Mouse (Mus musculus): ENCODE data around the gene Cmtm6.

Cmtm6 gene

DNA sequence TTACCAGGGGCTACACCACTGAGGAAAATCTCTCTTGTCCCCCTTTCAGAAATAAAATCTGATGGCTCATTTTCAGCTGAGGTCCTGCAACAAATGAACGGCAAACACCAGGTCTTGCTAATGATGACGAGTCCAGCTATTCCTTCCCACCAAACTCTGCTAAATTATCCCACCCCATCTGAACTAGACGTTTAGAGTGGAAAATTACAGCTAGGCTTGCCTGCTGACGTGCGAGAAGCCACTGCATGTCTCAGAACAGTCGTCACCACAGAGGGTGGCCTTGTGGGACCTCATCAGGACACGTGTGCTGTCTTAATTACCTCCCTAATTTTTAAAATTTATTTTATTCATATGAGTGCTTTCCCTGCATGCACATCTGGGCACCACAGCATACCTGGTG lies 40.6 kb downstream of the Cmtm6 start:
- DNase-seq (ENCODE audit: low spot score in 2 of 2): no peak

DNA sequence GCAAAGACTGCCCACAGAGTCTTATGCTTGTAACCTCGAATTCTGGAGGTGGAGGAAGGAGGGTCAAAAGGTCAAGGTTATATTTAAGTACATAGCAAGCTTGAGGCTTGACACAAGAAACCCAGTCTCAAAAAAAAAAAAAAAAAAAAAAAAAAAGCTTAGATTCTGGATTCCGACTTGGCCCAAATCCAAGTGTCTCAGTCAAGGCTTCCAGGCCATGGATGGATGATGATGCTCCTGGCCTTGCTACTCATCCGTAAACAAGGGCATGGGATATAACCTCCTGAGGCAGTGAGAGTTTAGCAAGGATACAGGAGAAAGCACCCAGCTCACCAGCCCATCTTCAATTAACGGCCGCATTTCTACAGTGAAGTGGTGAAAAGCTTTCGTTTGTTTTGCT lies 43.7 kb downstream of the Cmtm6 start:
- no peak for DNase-seq (ENCODE audit: low spot score in 2 of 2)

DNA sequence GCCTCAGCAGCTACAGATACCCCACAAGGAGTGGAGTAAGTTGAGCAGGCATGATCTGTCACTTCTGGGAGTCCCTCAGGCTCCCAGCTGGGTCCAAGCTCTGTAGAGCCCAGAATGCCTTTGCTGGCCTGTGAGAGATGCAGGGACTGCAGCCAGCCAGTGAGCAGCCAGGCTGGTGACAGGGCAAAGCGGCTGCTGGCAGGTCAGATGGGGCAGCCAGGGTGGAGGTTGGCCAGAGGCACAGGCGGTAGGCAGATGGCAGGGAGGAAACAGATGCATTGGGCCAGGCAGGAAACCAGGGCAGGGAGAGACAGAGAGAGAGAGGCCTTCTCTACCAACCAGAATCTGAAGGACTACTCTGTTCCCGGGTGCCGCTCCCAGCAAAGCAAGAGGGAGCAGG lies 44.4 kb downstream of the Cmtm6 start:
- no peak for DNase-seq (ENCODE audit: low spot score in 2 of 2)

DNA sequence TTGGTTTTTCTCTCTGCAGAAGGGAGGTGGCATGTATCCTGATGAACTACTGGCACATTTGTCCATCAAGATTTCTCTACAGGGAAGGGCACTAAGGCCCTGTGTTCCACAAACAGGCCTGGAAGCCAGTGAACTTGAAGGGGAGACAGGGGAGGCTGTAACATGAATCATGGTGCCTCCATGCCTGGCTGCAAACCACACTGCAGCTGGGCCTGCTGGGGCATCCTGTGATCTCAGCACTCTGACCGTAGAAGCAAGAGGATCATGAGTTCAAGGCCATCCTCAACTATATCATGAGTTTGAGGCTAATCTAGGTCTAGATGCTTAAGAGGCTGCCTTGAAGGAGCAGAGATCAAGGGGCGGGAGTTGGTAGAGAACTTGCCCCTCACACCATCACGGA lies 45.4 kb downstream of the Cmtm6 start:
- no peak for DNase-seq (ENCODE audit: low spot score in 2 of 2)

DNA sequence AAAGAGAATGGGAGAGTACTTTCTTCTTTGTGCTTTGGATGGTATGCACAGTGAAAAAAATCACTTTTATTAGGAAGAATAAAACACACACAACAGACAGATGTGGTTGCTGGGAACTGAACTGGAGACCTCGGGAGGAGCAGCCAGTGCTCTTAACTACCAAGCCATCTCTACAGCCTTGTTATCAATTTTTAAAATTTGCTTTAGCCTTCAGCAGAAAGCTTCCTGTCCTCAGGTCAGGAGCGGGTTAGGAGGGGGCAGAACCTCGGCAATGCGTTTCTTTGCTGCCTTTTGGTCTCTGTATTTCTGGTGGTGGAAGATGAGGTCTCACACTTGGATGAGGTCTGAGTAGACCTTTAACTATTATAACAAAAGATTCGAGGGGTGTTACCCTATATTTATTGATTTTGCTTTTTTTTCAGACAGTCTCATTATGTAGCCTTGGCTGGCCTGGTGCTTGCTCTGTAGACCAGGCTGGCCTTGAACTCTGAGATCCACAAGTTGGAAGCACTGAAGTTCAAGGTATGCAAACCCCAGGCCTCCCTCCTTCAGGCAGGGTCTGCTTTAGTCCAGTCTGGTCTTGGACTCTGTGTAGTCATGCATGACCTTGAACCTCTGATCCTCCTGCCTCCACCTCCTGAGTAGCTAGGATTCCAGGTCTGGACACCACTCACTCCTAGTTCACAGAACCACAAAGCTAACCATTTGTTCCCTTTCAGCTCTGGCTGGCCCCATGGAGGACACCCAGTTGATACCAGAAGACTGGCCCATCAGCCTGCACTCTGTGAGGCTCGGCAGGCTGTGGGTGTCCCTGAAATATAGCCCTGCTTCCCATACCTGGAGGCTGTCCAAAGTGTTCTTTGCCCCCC lies 46.5 kb downstream of the Cmtm6 start:
- no peak for DNase-seq (ENCODE audit: low spot score in 2 of 2)

DNA sequence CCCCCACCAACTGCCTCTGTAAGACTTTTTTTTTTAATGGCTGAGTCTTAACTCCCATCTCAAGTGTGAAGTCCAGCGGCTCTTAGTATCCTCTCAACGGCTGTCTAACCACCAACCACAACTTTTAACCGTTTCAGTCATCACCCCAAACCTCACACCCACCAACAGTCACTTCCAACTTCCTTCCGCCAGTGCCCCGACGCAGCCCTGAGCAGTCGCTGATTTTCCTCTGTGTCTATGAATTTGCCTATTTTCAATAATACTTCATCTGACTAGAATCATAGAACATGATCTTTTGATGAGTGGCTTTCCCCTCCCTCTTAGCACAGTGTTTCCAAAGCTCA lies 47.1 kb downstream of the Cmtm6 start:
- no peak for DNase-seq (ENCODE audit: low spot score in 2 of 2)

DNA sequence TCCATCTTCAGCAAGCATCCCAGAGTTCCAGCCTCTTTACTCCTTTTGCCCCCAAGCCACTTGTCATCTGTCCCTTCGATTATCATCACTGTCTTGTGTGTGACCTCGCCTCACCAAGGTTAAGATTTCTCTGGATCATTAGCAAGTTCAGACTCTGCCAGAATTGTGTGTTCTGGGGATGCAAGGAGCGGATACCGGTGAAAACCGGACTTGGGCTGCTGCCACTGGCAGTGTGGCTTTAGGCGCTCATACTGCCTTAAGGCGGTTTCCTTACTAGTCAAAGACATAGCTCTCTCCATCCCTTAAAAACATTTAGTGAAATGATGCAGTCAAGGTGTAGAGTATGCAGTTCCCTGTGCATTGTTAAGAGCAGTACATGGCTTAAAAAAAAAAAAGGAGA lies 48.0 kb downstream of the Cmtm6 start:
- no peak for DNase-seq (ENCODE audit: low spot score in 2 of 2)

DNA sequence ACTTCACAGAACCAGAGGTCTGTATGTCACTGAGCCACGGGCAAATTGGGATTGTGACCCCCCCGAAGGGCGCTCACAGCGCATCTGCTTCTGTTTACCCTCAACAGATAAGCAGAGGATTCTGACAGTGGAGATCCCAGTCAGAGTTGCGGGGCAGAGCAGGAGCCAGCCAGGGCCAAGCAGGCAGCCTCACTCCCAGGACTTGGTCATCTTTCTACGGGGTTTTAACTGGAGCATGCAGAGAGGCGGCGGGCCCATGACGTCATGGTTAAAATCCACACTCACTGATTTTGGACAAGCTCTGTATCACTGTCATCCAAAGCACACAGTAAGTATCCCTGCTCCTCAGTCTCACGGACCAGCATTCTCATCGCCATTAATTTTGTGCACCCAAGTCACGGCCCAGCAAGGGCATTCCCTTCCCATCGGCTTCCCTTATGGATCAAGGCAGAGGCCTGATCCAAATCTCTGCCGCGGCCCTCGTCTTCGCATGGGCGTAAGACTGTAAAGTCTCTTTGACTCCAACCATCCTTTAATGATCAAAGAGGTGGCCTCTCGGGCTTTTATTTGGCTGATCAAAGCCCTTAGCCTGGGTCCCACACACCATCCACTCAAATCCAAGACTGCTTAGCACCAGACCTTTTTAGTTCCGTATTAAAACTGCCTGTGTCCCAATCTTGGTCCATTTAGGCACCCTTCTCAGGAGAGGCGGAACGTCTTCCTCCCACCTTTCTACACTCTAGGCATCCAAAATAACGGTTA lies 49.2 kb downstream of the Cmtm6 start:
- no peak for DNase-seq (ENCODE audit: low spot score in 2 of 2)

DNA sequence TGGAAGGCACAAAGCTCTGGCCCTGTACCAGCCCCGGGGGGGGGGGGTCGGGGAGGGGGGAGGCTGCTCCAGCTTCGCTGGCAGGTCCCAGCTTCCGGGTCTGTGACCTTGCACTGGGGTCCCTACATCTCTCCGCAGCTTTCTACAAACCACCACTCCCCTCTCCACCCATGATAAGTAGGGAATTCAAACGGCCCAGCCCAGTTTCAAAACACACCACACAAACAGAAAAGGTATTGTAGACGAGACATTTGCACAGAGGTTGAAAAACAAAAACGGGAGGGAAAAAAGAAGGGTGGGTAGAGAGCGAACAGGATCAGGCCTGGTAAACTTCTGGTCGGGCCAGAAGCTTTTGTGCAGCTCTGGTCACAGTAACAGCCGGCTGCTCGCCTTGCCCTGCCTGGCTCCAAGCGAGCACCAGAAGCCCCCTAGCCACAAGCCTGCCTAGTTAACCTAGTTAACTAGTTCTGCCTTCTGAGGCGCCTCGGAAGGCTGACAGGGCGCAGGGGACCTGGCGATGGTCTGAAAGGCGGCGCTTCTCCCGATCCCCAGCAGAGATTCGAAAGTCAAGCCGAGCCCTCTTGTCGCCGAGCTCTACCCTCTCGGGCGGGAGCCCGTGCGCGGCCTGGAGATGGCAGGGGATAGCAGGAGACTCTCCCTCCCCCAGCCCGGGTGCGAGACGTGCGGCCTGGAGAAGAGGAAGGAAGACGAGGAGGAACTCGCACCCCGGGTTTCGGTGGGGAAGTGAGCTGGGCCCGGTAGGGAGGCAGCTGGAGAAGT lies 50.0 kb downstream of the Cmtm6 start:
- peak; percentile 16 to 39 for DNase-seq (ENCODE audit: low spot score in 2 of 2)

DNA sequence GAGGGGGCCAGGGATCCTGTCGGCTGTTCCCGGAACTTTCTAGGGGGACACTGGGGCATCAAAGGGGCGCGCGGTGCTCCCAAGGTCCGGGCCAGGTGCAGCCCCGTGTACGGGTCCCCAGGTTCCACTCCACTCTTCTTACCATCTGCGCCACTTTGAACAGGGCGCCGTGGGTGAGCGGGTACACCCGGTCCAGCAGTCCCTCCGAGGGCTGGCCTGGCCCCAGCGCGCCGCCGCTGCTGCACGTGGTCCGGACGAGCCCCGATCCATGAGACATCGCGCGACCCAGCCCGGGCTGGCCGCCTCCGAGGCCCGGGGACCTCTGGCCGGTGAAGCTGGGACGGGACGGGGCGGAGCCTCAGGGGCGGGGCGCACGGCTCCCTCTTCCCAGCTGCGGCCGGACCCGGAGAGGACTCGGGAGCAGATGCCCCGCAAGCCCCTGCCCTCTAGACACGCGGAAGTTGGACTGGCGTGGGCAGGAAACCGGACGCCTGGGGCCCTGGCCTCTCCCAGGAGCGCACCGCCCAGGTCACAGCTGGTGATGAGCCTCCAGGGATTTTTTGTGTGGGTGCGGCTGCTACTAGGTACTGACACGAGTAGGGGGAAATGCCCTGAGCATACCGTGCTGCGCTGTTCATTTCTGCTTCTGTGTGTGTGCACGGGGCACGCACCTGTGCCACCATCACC lies 50.8 kb downstream of the Cmtm6 start, which contains the start of gene Cmtm7:
Cmtm7 (minus strand) TSS at position 331 of the 687 bp plus-strand sequence.
- DNase-seq (ENCODE audit: low spot score in 2 of 2): peak; percentile 34 to 67

DNA sequence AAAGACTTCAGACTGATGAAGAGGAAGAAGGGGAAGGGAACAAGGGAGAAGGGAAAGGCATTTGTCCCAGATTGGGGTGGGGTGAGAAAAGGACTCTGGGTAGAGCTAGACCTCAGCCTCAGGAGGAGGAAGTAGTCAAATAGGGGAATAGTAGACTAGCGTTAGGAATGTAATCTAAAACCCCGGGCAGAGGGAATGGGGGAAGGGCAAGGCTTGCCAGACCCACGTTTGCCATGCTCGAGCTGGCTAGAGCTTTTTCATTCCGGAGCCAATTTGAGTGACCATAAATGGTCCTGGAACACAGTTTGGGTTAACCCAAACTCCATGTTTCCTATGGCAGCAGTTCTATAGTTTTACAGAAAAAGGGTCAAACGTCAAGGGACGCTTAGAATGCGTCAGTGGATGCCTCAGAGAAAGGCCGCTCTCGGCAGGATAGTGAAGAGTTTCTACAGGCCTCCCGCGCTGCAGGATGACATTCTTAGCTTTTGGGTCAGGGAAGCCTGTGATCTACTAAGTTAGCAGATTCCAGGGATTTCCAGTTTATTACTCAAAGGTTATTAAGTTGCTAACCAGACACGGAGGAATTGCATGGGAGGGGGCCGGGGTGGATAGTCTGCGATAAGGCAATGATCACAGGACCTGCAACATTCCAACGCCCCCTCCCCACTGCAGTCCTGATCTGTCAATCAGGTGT lies 54.7 kb downstream of the Cmtm6 start:
- DNase-seq (ENCODE audit: low spot score in 2 of 2): no peak

DNA sequence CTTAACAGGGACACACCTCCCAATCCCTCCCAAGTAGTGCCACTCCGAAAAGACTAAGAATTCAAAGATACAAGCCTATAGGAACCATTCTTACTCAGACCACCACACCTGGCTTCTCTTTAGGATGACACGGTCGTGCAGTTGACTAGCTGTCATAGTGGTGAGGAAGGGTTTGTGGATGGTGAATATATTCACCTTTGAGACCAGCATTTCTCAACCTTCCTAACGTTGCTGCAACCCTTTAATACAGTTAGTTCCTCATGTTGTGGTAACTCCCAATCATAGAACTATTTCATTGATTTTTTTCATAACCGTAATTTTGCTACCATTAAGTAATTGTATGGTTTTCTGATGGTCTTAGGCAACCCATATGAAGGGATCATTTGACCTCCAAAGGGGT lies 56.2 kb downstream of the Cmtm6 start:
- DNase-seq (ENCODE audit: low spot score in 2 of 2): no peak

DNA sequence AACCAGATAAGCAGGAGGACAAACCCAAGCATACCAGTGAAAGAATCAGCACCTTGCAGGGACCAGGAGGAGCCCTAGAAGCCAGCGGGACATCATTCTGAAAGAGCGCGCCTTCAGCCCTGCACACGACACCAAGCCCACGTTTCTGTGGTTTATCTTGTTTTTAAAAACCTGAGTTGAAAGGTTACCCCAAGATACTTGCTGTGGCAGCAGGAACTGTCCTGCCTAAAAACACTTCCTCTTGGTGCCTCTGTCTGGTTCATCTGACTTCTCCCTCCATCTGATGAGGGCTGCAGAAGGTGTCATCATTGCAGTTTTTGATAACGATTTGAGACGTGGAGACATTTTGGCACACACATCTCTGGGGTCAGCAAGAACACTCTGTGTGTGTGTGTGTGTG lies 56.8 kb downstream of the Cmtm6 start:
- no peak for DNase-seq (ENCODE audit: low spot score in 2 of 2)

DNA sequence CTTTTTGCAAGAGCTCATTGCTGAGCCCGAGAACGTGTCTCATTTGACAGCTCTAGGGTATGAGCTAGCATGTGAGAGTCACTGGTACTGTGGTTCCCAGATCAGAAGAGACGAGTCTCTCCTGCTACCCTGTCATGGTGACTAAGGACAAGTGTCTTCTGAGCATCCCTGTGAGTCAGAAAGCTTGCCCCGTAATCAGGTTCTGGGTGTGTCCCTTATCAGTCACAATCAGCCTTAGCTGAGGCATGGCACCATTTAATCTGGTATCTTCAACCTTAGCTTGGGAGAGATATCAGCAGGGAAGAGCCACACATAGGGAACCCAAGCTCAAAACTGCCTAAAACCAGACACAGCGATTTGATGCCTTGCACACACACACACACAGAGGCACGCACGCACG lies 57.8 kb downstream of the Cmtm6 start:
- DNase-seq (ENCODE audit: low spot score in 2 of 2): no peak

DNA sequence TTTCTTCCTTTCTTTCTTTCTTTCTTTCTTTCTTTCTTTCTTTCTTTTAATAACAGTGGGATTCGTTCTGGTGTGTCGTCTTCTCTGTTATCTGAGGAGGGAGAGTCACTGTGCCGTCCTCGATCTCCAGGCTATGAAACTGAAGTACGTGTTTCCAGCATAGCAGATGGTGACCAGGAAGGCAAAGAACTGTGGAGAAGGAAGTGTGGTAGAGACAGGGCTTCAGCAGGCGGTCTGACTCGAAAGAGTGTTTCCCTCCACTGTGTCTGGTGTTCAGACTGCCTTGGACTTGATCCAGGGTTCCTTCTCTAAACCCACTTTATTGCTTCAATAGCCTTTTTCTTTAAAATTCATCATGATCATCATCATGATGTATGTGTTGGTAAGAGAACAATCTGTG lies 58.6 kb downstream of the Cmtm6 start:
- DNase-seq (ENCODE audit: low spot score in 2 of 2): no peak

DNA sequence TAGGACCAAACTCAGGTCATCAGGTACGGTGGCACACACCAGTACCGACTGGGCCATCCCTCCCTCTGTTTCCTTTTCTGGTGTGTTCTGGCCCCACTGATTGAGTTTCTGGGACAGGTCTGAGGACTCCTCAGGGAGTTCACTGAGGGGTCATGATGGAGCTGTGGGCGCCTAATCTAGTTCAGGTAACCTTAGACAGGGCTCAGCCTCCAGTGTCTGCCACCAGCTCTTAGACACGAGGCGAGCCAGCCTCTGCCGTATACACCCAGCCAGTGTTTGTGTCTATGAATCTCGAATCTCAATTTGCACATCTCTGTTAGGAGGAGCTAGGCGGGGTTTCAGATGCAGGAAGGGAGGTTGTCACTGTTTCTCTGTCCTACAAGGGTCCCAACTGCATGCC lies 59.1 kb downstream of the Cmtm6 start:
- DNase-seq (ENCODE audit: low spot score in 2 of 2): no peak

DNA sequence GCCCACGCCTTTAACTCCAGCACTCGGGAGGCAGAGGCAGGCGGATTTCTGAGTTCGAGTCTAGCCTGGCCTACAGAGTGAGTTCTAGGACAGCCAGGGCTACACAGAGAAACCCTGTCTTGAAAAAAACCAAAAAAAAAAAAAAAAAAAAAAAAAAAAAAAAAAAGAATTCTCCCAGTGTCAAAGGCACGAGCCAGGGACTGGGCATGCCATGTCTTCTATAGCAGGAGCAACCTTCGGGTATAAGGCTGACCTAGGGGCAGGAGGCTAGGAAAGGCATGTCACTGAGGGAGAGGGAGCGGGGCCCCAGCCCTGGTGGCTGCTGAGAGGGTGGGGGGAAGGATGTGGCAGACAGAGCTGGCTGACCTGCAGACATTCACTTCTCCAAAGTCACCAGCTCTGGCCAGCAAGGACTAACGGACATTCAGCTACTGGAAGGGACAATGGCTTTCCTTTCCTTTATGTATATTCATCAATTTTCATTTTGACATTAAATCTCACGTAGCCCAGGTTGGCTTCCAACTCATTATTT lies 62.9 kb downstream of the Cmtm6 start:
- DNase-seq (ENCODE audit: low spot score in 2 of 2): no peak

DNA sequence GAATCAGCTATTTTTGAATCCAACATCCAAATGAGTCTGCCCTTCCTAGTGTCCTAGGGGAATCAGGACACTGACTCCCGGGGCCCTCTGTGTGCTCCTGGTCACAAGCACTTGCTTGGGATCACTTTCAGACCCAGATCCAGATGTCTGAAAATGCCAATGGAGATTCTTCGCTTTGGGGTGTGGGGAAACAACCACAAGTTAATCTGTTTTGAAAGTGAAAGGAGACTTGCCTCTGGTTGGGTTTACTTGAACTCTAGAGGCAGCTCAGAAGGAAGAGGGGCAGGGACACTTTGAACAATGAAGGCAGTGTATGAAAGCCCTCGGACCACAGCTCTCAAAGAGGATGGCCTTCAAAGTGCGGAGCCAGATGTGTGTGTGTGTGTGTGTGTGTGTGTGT lies 63.6 kb downstream of the Cmtm6 start:
- no peak for DNase-seq (ENCODE audit: low spot score in 2 of 2)

DNA sequence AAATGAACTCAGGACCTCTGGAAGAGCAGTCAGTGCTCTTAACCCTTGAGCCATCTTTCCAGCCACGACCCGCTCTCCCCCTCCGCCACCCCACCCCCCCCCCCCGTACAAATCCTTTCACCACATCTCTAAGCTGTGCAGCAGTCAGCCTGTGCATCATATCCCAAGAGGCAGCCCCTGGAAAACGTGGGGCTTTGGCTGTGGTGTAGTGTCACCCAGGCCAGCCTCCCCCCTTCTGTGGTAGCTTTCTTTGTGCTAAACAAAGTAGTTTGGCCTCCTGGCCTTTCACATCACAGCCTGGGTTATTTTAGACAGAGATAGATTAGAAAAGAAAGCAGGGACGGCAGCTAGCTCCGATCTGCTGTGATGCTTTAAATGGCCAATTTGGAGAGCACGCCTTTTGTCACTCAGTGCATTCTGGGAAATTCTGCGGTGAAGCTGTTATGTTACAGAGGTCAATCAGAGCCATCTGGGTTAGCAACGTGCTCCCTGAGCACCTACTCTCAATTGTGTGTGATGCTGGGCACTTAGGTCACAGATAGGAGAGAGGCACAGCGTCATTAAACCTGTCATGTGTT lies 65.6 kb downstream of the Cmtm6 start:
- no peak for DNase-seq (ENCODE audit: low spot score in 2 of 2)

DNA sequence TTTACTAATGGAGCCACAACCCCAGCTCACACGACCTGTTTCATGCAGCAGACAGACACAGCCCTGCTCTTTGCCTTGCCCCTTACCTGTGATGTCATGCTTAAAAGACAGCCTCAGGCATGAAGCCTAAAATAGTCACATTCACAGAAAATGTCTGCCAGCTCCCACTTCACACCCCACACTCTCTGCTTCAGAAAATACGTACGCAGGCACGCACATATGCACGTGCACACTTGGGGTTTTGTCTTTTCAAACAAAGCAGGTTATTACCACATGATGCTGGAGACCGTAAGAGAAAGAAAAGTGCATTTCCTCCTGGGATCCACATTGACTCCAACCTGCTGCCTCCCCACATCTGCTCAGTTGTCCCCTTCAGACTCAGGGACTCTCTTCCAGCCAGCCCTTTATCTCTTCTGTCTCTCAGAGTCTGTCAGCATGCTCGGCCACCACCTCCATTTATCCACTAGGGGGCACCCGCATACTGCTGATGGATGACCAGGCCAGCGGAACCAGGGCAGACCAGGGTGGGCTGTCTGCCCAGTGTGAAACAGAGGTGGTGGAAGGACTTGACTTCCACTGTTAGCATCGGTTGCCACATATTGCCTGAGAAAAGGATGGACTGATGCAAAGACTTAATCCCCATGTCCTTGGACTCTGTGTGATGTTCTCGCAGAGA lies 66.6 kb downstream of the Cmtm6 start:
- DNase-seq (ENCODE audit: low spot score in 2 of 2): peak; percentile 79 to 80
